Comparison of ENCODE assay signal across 16 mouse cellular contexts in the genomic region with DNA sequence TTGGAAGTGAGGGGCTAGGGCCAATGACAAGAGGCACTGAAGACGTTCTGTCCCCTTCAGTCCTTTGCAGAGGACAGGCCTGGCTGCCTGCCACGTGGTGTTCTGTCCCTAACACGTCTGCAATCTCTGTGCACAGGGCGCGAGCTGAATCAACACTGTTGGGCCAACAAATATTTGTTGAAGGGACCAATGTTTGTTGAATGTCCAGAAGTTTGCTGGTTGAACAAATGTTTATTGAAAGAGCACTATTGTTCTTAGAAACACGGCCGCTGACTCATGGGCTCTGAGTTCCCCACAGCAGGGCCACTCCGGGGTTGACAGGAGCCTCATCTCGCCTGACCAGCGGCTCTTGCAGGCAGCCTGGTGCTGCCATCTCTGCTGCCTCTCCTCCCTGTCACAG.
DNase-seq lines count a peak whose midpoint lies in the region; ATAC-seq and TF ChIP-seq lines count a peak whose summit lies in the region.
"Had no signal": no experiment of that assay in that cellular context is flagged by ENCODE, and none has a peak within 500 bp of the region (broad histone marks: within the 10 kb centered on the region; RNA-seq: fewer than 3 reads in every experiment).

No protein-coding gene starts in this region.

- H3K4me1 ChIP-seq in liver, embryonic 12.5 days = peaks cover 8% of the 10 kb centered on the region
- H3K4me1 ChIP-seq in lung, adult 2 months (ENCODE audit: control insufficient read depth, insufficient read depth, low read length) = peaks cover 5% of the 10 kb centered on the region; the same call in 1 of the 2 replicates
- no peaks in the 10 kb centered on the region for H3K4me1 ChIP-seq in stomach, postnatal 0 days (replicated peaks; ENCODE audit: control insufficient read depth, insufficient read depth)
- H3K4me1 ChIP-seq in heart, embryonic 12.5 days (replicated peaks) = peaks cover 11% of the 10 kb centered on the region; the same call in 1 of the 2 replicates

- H3K4me3 ChIP-seq in liver, embryonic 12.5 days = no peak overlapping the region
- no peak overlapping the region for H3K4me3 ChIP-seq in lung, adult 2 months (replicated peaks; ENCODE audit: extremely low read depth, low read depth, low read length)
- H3K4me3 ChIP-seq in stomach, postnatal 0 days (ENCODE audit: low read depth, low read length) = no peak overlapping the region
- no peak overlapping the region for H3K4me3 ChIP-seq in heart, embryonic 12.5 days
- H3K4me3 ChIP-seq: embryonic facial prominence, embryonic 10.5 days; forebrain, embryonic 13.5 days; limb, embryonic 10.5 days; midbrain, embryonic 12.5 days had no signal

- no peak for TF ChIP-seq CTCF in lung, adult 2 months (IDR thresholded peaks at IDR 0.05; ENCODE audit: insufficient read depth, low read length)
- no peak for TF ChIP-seq CTCF in stomach, postnatal 0 days (IDR thresholded peaks at IDR 0.05; ENCODE audit: low read depth)

- peak; percentile 25 for DNase-seq in liver
- peak; percentile 50 for DNase-seq in brain, adult 2 months (ENCODE audit: low read depth, low spot score)
- DNase-seq in lung, adult 2 months = peak; percentile 26
- peak; percentile 85 for DNase-seq in stomach, postnatal 0 days (ENCODE audit: low spot score)
- DNase-seq in gastrocnemius, postnatal 25 days = no peak
- DNase-seq: gastrocnemius, postnatal 36 days; heart, postnatal 10 days; kidney, postnatal 25 days; right cerebral cortex, postnatal 25 days had no signal

- no peak for TF ChIP-seq EP300 in stomach, postnatal 0 days (optimal IDR thresholded peaks at IDR 0.05)

- no peak for ATAC-seq in liver, embryonic 12.5 days
- peak; percentile 86 for ATAC-seq in stomach, postnatal 0 days (ENCODE audit: low FRiP score, low TSS enrichment)
- ATAC-seq in heart, embryonic 12.5 days (ENCODE audit: insufficient number of reproducible peaks, low FRiP score) = no peak
- ATAC-seq: forebrain, embryonic 13.5 days; inflammation-experienced regulatory T-cells, adult 6 months had no signal

- H3K9me3 ChIP-seq in liver, embryonic 12.5 days (replicated peaks) = no peaks in the 10 kb centered on the region
- no peaks in the 10 kb centered on the region for H3K9me3 ChIP-seq in stomach, postnatal 0 days (ENCODE audit: control insufficient read depth, low read length)
- H3K9me3 ChIP-seq in heart, embryonic 12.5 days (replicated peaks) = no peaks in the 10 kb centered on the region
- H3K9me3 ChIP-seq: embryonic facial prominence, embryonic 10.5 days; forebrain, embryonic 13.5 days; limb, embryonic 10.5 days; midbrain, embryonic 12.5 days had no signal

- H3K36me3 ChIP-seq in liver, embryonic 12.5 days = no peaks in the 10 kb centered on the region
- H3K36me3 ChIP-seq in stomach, postnatal 0 days (ENCODE audit: control insufficient read depth, insufficient read depth, low read length) = no peaks in the 10 kb centered on the region
- no peaks in the 10 kb centered on the region for H3K36me3 ChIP-seq in heart, embryonic 12.5 days
- H3K36me3 ChIP-seq: embryonic facial prominence, embryonic 10.5 days; limb, embryonic 10.5 days; midbrain, embryonic 12.5 days had no signal

- no peak overlapping the region for H3K4me2 ChIP-seq in liver, embryonic 12.5 days
- no peak overlapping the region for H3K4me2 ChIP-seq in stomach, postnatal 0 days (replicated peaks; ENCODE audit: low read depth)
- no peak overlapping the region for H3K4me2 ChIP-seq in heart, embryonic 12.5 days
- H3K4me2 ChIP-seq: forebrain, embryonic 13.5 days; midbrain, embryonic 12.5 days had no signal

- TF ChIP-seq POLR2A in lung, adult 2 months (IDR thresholded peaks at IDR 0.05; ENCODE audit: borderline replicate concordance, extremely low read depth, low read depth, low read length) = no peak

- H3K9ac ChIP-seq in liver, embryonic 12.5 days = no peak overlapping the region
- H3K9ac ChIP-seq in stomach, postnatal 0 days (ENCODE audit: low read length) = no peak overlapping the region
- no peak overlapping the region for H3K9ac ChIP-seq in heart, embryonic 12.5 days
- H3K9ac ChIP-seq: forebrain, embryonic 13.5 days; midbrain, embryonic 12.5 days had no signal

- H3K27ac ChIP-seq in liver, embryonic 12.5 days = no peak overlapping the region
- H3K27ac ChIP-seq in stomach, postnatal 0 days (replicated peaks) = 0 out of 2 replicates have a peak overlapping the region, but pooled peaks have one; percentile 35
- no peak overlapping the region for H3K27ac ChIP-seq in heart, embryonic 12.5 days (ENCODE audit: poor library complexity, severe bottlenecking)
- H3K27ac ChIP-seq: embryonic facial prominence, embryonic 10.5 days; forebrain, embryonic 13.5 days; limb, embryonic 10.5 days; midbrain, embryonic 12.5 days had no signal

- peaks cover 68% of the 10 kb centered on the region for H3K27me3 ChIP-seq in liver, embryonic 12.5 days (replicated peaks)
- H3K27me3 ChIP-seq in stomach, postnatal 0 days (ENCODE audit: control insufficient read depth, insufficient read depth, low read length) = no peaks in the 10 kb centered on the region
- H3K27me3 ChIP-seq in heart, embryonic 12.5 days (replicated peaks) = peaks cover 46% of the 10 kb centered on the region

- WGBS in liver, embryonic 12.5 days (ENCODE audit: insufficient replicate concordance) = 56% methylated on average over 10 of the region's 10 CpGs
- 23% methylated on average over 10 of the region's 10 CpGs for WGBS in lung, adult 2 months
- 39% methylated on average over 10 of the region's 10 CpGs for WGBS in stomach, postnatal 0 days
- 45% methylated on average over 10 of the region's 10 CpGs for WGBS in heart, embryonic 12.5 days
